In the genomic region with DNA sequence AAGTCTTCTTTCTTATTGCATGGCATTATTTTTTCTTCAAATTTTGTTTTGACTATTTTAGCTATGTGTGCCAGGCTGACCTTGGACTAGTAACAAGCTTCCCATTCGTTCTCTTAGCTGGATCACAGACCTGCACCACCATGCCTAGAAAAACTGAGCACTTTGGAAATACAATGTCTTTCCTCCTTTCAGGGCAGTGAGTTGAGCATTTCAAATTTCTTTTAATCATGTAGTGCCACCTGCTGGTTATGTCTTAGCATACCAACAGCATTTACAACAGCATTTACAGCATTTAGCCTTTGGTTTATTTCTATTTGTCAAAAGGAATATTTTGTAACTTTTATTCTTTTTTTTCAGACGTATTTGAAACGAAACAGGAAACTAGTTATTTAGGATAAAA, we compare ENCODE assay signal across 9 mouse cellular contexts. TPM values are rescaled to one million over a fixed set of nuclear protein-coding genes. Genes with fewer than 3 reads are reported as not detected.
A peak's percentile ranks its signal among the peaks of the same experiment; 100 is the strongest.
DNase-seq lines count a peak whose midpoint lies in the region; ATAC-seq and TF ChIP-seq lines count a peak whose summit lies in the region.
"Had no signal": no experiment of that assay in that cellular context is flagged by ENCODE, and none has a peak within 500 bp of the region (broad histone marks: within the 10 kb centered on the region; RNA-seq: fewer than 3 reads in every experiment).

No protein-coding gene starts in this region.

- DNase-seq in adrenal gland, postnatal 10 days = peak; percentile 5
- DNase-seq in adrenal gland, postnatal 36 days = no peak
- DNase-seq in liver, embryonic 14.5 days (ENCODE audit: low read depth in 3 of 3, low spot score in 3 of 3) = peak in 2 of 3 experiments; percentile 6 to 7
- no peak for DNase-seq in liver
- DNase-seq in cerebellum, adult 9-11 months = peak; percentile 27
- DNase-seq in kidney, postnatal 14 days = peak; percentile 38
- DNase-seq in spleen, adult 18-20 months = no peak

- peak; percentile 51; the same call in 1 of the 2 replicates for TF ChIP-seq CTCF in liver, embryonic 14.5 days (IDR thresholded peaks at IDR 0.05; ENCODE audit: low read depth)

- no peak overlapping the region for H3K9ac ChIP-seq in liver, embryonic 14.5 days (replicated peaks)
- no peak overlapping the region for H3K9ac ChIP-seq in midbrain, embryonic 15.5 days

- no peak overlapping the region for H3K4me3 ChIP-seq in liver, embryonic 14.5 days (ENCODE audit: insufficient read depth in 1 of 2, low read depth in 2 of 2, low read length in 2 of 2)
- H3K4me3 ChIP-seq in midbrain, embryonic 15.5 days = no peak overlapping the region

- H3K36me3 ChIP-seq in liver, embryonic 14.5 days (replicated peaks; ENCODE audit: control insufficient read depth, insufficient read depth, low read depth) = no peaks in the 10 kb centered on the region
- H3K36me3 ChIP-seq in midbrain, embryonic 15.5 days (replicated peaks) = no peaks in the 10 kb centered on the region

- ATAC-seq in liver, embryonic 14.5 days (ENCODE audit: insufficient read depth) = no peak
- ATAC-seq in midbrain, embryonic 15.5 days (replicated peaks) = peak; percentile 75

- no peaks in the 10 kb centered on the region for H3K27me3 ChIP-seq in liver, embryonic 14.5 days (ENCODE audit: control insufficient read depth, insufficient read depth, low read length)
- no peaks in the 10 kb centered on the region for H3K27me3 ChIP-seq in midbrain, embryonic 15.5 days (replicated peaks)

- WGBS in liver, embryonic 14.5 days (ENCODE audit: insufficient replicate concordance) = 35% methylated on average over 3 of the region's 3 CpGs
- 35% methylated on average over 3 of the region's 3 CpGs for WGBS in midbrain, embryonic 15.5 days

- no peak overlapping the region for H3K4me2 ChIP-seq in liver, embryonic 14.5 days (ENCODE audit: low read depth)
- H3K4me2 ChIP-seq in midbrain, embryonic 15.5 days = no peak overlapping the region

- TF ChIP-seq EP300 in liver, embryonic 14.5 days (IDR thresholded peaks at IDR 0.05; ENCODE audit: low read depth) = no peak

- H3K4me1 ChIP-seq in liver, embryonic 14.5 days (replicated peaks; ENCODE audit: control insufficient read depth in 2 of 2, insufficient read depth in 2 of 2, low read length in 1 of 2) = no peaks in the 10 kb centered on the region
- no peaks in the 10 kb centered on the region for H3K4me1 ChIP-seq in midbrain, embryonic 15.5 days

- H3K27ac ChIP-seq in liver, embryonic 14.5 days = no peak overlapping the region
- no peak overlapping the region for H3K27ac ChIP-seq in midbrain, embryonic 15.5 days
- H3K27ac ChIP-seq: macrophage had no signal

- H3K9me3 ChIP-seq in liver, embryonic 14.5 days (ENCODE audit: control insufficient read depth, low read length) = no peaks in the 10 kb centered on the region
- H3K9me3 ChIP-seq in midbrain, embryonic 15.5 days = no peaks in the 10 kb centered on the region

RNA-seq across cellular contexts. Expression of a gene that starts 33.0 kb away (rescaled TPM):
- total RNA-seq in adrenal gland, postnatal 10 days (2021) = 10 to 100 TPM; 28.2 to 43.4 TPM
- total RNA-seq in adrenal gland, postnatal 36 days (2021) = 10 to 100 TPM; 38.8 to 43.8 TPM
- polyA plus RNA-seq in liver, embryonic 14.5 days (2012; rRNA removed) = 2.9 and 5.1 TPM in 2 replicates
- 5.5 TPM in 2 replicates for polyA plus RNA-seq in liver, embryonic 14.5 days (2014; fragmentation: Nextera tagmentation; extraction: Ambion mirVana)
- 8.6 and 11.0 TPM in 2 replicates for polyA plus RNA-seq in midbrain, embryonic 15.5 days (2015; fragmentation: Nextera tagmentation; extraction: Ambion mirVana)

RNA-seq across cellular contexts. Expression of a gene that starts 33.2 kb away (rescaled TPM):
- total RNA-seq in adrenal gland, postnatal 10 days (2021) = 10 to 100 TPM; 34.2 to 47.3 TPM
- 10 to 100 TPM; 34.8 to 40.7 TPM for total RNA-seq in adrenal gland, postnatal 36 days (2021)
- 6.3 and 7.2 TPM in 2 replicates for polyA plus RNA-seq in liver, embryonic 14.5 days (2012; rRNA removed)
- polyA plus RNA-seq in liver, embryonic 14.5 days (2014; fragmentation: Nextera tagmentation; extraction: Ambion mirVana) = 9.0 and 11.3 TPM in 2 replicates
- polyA plus RNA-seq in midbrain, embryonic 15.5 days (2015; fragmentation: Nextera tagmentation; extraction: Ambion mirVana) = 44.2 and 49.6 TPM in 2 replicates

Comparison
In these comparisons a context has a peak if more than half of its experiments do, and no peak if none do; other contexts are left out.
1. DNase-seq: peak in adrenal gland, postnatal 10 days (single experiment), liver, embryonic 14.5 days (2 of 3), cerebellum, adult 9-11 months (single experiment) and kidney, postnatal 14 days (single experiment); none in adrenal gland, postnatal 36 days (0 of 2), liver (single experiment) and spleen, adult 18-20 months (0 of 2).